Mouse (Mus musculus): ENCODE results near the gene Ppp1r21.

The Ppp1r21 gene

GRCm38 (mm10) chr17:88530667-88531066 is 749 bp downstream of the Ppp1r21 start:
- DNase-seq: no peak

- no peak for DNase-seq
Observed at GRCm38 (mm10) chr17:88531176-88531575, 1.3 kb downstream of the Ppp1r21 start.

- no peak for DNase-seq
Observed at GRCm38 (mm10) chr17:88537842-88538430, 8.0 kb downstream of the Ppp1r21 start.

- DNase-seq: peak; percentile 68
Observed at GRCm38 (mm10) chr17:88542771-88543416, 13.0 kb downstream of the Ppp1r21 start.

- no peak for DNase-seq
Observed at GRCm38 (mm10) chr17:88543417-88543782, 13.5 kb downstream of the Ppp1r21 start.

- DNase-seq: no peak
Observed at GRCm38 (mm10) chr17:88545217-88545784, 15.4 kb downstream of the Ppp1r21 start.

- no peak for DNase-seq
Observed at GRCm38 (mm10) chr17:88546745-88547144, 16.8 kb downstream of the Ppp1r21 start.

GRCm38 (mm10) chr17:88549411-88550191 is 19.7 kb downstream of the Ppp1r21 start:
- DNase-seq: no peak

GRCm38 (mm10) chr17:88550351-88550750 is 20.4 kb downstream of the Ppp1r21 start:
- DNase-seq: no peak

GRCm38 (mm10) chr17:88550981-88551940 is 21.3 kb downstream of the Ppp1r21 start:
- DNase-seq: no peak

- no peak for DNase-seq
Observed at GRCm38 (mm10) chr17:88552556-88552955, 22.6 kb downstream of the Ppp1r21 start.

- DNase-seq: no peak
Observed at GRCm38 (mm10) chr17:88553001-88553449, 23.1 kb downstream of the Ppp1r21 start.

GRCm38 (mm10) chr17:88553473-88554087 is 23.7 kb downstream of the Ppp1r21 start:
- DNase-seq: no peak

GRCm38 (mm10) chr17:88556176-88556575 is 26.3 kb downstream of the Ppp1r21 start:
- DNase-seq: no peak

GRCm38 (mm10) chr17:88556688-88557087 is 26.8 kb downstream of the Ppp1r21 start:
- no peak for DNase-seq

- peak; percentile 86 for DNase-seq
Observed at GRCm38 (mm10) chr17:88558168-88558842, 28.4 kb downstream of the Ppp1r21 start.

- peak; percentile 44 for DNase-seq
Observed at GRCm38 (mm10) chr17:88563611-88564010, 33.7 kb downstream of the Ppp1r21 start.

- DNase-seq: no peak
Observed at GRCm38 (mm10) chr17:88569807-88570540, 40.1 kb downstream of the Ppp1r21 start.

- no peak for DNase-seq
Observed at GRCm38 (mm10) chr17:88570784-88571183, 40.9 kb downstream of the Ppp1r21 start.

GRCm38 (mm10) chr17:88574811-88575210 is 44.9 kb downstream of the Ppp1r21 start:
- DNase-seq: no peak
